Mouse (Mus musculus): ENCODE results near the gene Snx10.
A peak's percentile ranks its signal among the peaks of the same experiment; 100 is the strongest.

Snx10 gene

GRCm38 (mm10) chr6:51533467-51534200 is 9.9 kb downstream of the Snx10 start:
- no peak for DNase-seq

- DNase-seq, result no peak
Measured at GRCm38 (mm10) chr6:51535571-51535970, 11.9 kb downstream of the Snx10 start.

GRCm38 (mm10) chr6:51540525-51540924 is 16.8 kb downstream of the Snx10 start:
- DNase-seq, result no peak

GRCm38 (mm10) chr6:51541422-51541821 is 17.7 kb downstream of the Snx10 start:
- peak; percentile 50 for DNase-seq

- DNase-seq, result no peak
Measured at GRCm38 (mm10) chr6:51542147-51542546, 18.4 kb downstream of the Snx10 start.

GRCm38 (mm10) chr6:51543639-51544117 is 20.0 kb downstream of the Snx10 start:
- no peak for DNase-seq

GRCm38 (mm10) chr6:51544118-51544681 is 20.5 kb downstream of the Snx10 start:
- DNase-seq, result no peak

- peak; percentile 29 for DNase-seq
Measured at GRCm38 (mm10) chr6:51545219-51545859, 21.6 kb downstream of the Snx10 start.

- DNase-seq, result no peak
Measured at GRCm38 (mm10) chr6:51546085-51546484, 22.4 kb downstream of the Snx10 start.

GRCm38 (mm10) chr6:51548757-51549156 is 25.1 kb downstream of the Snx10 start:
- no peak for DNase-seq

- no peak for DNase-seq
Measured at GRCm38 (mm10) chr6:51551267-51551802, 27.6 kb downstream of the Snx10 start.

GRCm38 (mm10) chr6:51556562-51556961 is 32.9 kb downstream of the Snx10 start:
- no peak for DNase-seq

GRCm38 (mm10) chr6:51558311-51558710 is 34.6 kb downstream of the Snx10 start:
- DNase-seq, result no peak

- DNase-seq, result no peak
Measured at GRCm38 (mm10) chr6:51566771-51567680, 43.3 kb downstream of the Snx10 start.

GRCm38 (mm10) chr6:51569086-51569485 is 45.4 kb downstream of the Snx10 start:
- DNase-seq, result no peak

GRCm38 (mm10) chr6:51573136-51573535 is 49.4 kb downstream of the Snx10 start:
- DNase-seq, result no peak

- no peak for DNase-seq
Measured at GRCm38 (mm10) chr6:51574132-51574531, 50.4 kb downstream of the Snx10 start.

GRCm38 (mm10) chr6:51578415-51578814 is 54.7 kb downstream of the Snx10 start:
- no peak for DNase-seq

GRCm38 (mm10) chr6:51580040-51580680 is 56.5 kb downstream of the Snx10 start:
- peak; percentile 57 for DNase-seq

GRCm38 (mm10) chr6:51581418-51581817 is 57.7 kb downstream of the Snx10 start:
- no peak for DNase-seq

- DNase-seq, result no peak
Measured at GRCm38 (mm10) chr6:51582051-51582450, 58.4 kb downstream of the Snx10 start.

- peak; percentile 38 for DNase-seq
Measured at GRCm38 (mm10) chr6:51585980-51586379, 62.3 kb downstream of the Snx10 start.
